Mouse (Mus musculus) adrenal gland (tissue): ENCODE measurements around the gene Ltbr.
"Not testable (repeated sequence)": the region's sequence is repeated elsewhere in the genome, so short reads cannot be mapped to it uniquely, and the experiment has no call there.

Experiments used
- intact Hi-C: fragments of 180-260 bp; cut with DNase I; formaldehyde crosslinking; loops from one replicate; pipeline ENCODE4 v1.15.1; 2025

The Ltbr gene

GRCm38 (mm10) chr6:125282721-125283120, 31.0 kb downstream of the Ltbr start:
- intact Hi-C loops, result not testable (repeated sequence)

GRCm38 (mm10) chr6:125279729-125280128, 34.0 kb downstream of the Ltbr start:
- intact Hi-C loops, result loop anchor here (10.0 kb wide), 1 partner anchor 325 kb away; no protein-coding TSS in a partner anchor

GRCm38 (mm10) chr6:125274841-125275563, 38.7 kb downstream of the Ltbr start:
- intact Hi-C loops, result loop anchor here (2.0 to 10.0 kb wide), 4 partner anchors 92 to 330 kb away; partner anchors contain the start of gene Iffo1

- intact Hi-C loops, result loop anchor here (5.0 to 10.0 kb wide), 3 partner anchors 110 to 332 kb away; partner anchors contain the start of gene Iffo1
Measured at GRCm38 (mm10) chr6:125272228-125272785, 41.4 kb downstream of the Ltbr start.

GRCm38 (mm10) chr6:125271455-125272227, 42.0 kb downstream of the Ltbr start:
- intact Hi-C loops, result loop anchor here (2.0 to 10.0 kb wide), 4 partner anchors 53 to 333 kb away; partner anchors contain the start of gene Iffo1

- intact Hi-C loops, result no loop called here
Measured at GRCm38 (mm10) chr6:125268799-125269198, 44.9 kb downstream of the Ltbr start.

- intact Hi-C loops, result no loop called here
Measured at GRCm38 (mm10) chr6:125267469-125267868, 46.2 kb downstream of the Ltbr start.

GRCm38 (mm10) chr6:125266600-125266999, 47.1 kb downstream of the Ltbr start:
- intact Hi-C loops, result not testable (repeated sequence)

GRCm38 (mm10) chr6:125266091-125266490, 47.6 kb downstream of the Ltbr start:
- intact Hi-C loops, result no loop called here

GRCm38 (mm10) chr6:125265239-125265638, 48.4 kb downstream of the Ltbr start:
- intact Hi-C loops, result no loop called here

GRCm38 (mm10) chr6:125264219-125264618, 49.5 kb downstream of the Ltbr start:
- intact Hi-C loops, result no loop called here

GRCm38 (mm10) chr6:125260006-125260555, 53.6 kb downstream of the Ltbr start:
- intact Hi-C loops, result no loop called here
